Mouse (Mus musculus) layer of hippocampus, adult 11-12 months (tissue): ENCODE results near the gene Dnali1.

Experiments
- DNase-seq: peaks from one replicate; pipeline ENCODE4 v3.0.0; 2022; ENCODE audit warnings: low spot score

Dnali1 gene

GRCm38 (mm10) chr4:125029891-125030614 is 35.5 kb downstream of the Dnali1 start:
- DNase-seq, result peak; percentile 92

DNA sequence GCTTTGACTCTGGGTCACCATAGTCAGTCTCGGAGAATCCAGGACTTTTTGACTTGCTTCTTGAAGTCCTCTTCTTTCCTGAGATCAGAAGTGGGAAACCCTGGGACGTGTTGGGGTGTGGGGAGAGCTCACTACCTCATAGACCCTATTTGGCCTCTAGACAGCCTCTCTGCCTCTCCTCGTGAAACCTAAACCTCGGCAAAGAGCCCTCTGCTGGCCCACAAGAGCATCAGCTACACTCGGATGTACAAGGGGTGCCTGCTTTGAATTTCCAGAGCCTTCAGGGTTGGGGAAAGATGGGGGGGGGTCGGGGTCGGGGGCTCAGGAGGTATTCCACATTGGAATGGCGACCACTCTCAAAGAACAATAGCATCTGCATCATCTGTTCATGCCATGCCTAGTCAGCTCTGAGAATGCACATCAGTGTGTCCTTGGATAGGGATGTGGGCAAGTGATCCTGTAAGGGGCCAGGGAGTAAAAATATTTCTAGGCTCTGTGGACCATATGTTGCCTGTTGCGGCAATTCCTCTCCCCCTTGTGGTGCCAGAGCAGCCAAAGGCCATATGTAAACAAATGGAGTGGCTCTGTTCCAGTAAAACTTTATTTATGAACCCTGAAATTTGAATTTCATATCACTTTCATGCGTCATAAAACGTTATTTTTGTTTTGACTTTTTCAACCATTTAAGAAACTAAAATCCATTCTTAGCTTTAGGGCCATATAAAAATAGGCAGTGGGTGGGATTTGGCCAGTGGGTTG is 44.5 kb downstream of the Dnali1 start:
- no peak for DNase-seq

DNA sequence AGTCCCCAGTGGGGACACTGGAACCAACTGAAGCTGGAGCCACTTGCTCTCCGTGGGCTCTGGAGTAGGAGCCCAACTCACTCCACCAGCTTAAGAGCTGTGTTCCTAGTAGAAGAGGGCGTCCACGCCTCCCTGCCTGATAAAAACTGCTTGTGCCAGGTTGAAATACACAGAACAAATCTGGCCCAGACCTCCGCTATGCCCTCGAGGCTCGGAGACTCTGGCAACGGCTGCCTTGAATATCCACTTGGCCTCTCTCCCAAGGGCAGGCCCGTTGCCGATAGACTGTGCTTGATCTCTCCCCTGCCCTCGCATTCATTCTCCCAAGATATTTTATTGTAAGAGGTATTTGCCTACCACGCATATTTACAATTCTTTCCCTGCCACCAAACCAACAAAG is 48.1 kb downstream of the Dnali1 start:
- no peak for DNase-seq

DNA sequence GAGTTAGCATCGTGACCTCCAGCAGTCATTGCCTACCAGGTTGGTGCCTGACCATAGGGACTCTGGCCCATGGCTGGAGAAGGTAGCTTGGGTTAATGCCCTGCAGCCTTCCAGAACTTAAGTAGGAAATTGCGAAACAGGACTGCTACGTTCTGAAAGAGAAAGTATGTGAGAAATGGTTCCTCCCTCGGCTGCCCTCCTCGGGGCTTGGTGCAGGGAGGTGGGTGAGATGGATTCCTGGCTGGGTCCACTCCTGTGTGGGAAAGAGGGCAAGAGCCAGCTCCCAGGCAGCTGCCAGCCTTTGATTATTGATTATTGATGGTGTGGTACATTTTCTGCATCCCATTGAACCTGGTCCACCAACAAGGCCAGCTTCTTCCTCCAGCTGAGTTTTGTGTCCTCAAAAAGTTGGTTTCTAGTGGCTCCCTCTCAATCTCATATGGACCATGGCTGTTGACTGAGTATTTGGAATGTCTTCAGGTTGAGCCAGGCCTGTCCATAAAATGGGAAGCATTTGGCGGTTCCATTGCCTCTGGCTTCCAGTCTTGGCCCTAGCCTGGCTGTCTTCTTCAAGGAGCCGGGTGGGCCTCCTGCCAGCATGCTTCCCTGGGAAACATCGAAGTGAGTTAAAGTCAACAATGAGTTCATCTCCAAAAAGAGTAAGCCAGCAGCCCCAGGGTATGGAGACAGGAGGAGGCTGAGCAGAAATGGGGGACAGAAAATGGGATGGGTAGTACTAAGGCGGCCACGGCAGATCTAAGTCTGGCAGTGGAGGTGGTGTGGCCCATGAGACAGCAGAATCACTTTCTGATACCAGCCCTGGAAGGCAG is 49.5 kb downstream of the Dnali1 start, which contains the start of gene Gnl2:
Gnl2 (plus strand) TSS at position 780 of the 830 bp plus-strand sequence.
- no peak for DNase-seq

DNA sequence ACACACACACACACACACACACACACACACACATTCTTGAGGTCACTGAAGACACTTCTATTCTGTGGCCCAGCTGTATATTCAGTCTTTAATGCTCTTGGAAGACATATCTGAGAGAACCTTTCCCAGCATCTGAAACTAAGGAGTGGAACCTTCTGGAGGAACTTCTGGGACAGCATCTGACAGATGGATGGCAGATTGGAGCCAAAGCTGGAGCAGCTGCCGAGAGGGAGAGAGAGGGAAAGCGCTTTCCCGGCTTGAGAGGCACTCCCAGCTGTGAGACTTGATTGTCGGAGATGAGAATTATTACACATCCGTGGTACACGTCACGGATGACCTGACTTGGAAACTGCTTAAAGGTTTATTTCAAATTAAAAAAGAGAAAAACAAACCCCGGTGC is 56.8 kb downstream of the Dnali1 start:
- no peak for DNase-seq

- DNase-seq, result no peak
These were observed 57.3 kb downstream of the Dnali1 start for GRCm38 (mm10) chr4:125008220-125008619.

DNA sequence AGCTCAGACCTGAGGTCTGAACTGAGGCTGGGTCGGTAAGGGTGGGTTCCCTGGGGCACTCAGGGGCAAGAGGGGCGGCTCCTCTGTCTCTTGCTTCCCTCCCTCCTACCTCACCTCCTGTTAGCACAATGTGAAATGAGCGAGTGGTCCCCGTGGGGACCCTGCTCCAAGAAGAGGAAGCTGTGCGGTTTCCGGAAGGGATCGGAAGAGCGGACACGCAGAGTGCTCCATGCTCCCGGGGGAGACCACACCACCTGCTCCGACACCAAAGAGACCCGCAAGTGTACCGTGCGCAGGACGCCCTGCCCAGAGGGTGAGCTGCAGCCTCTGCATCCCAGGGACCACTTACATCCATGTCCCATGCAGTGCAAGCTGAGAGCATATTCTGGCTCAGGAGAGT is 58.0 kb downstream of the Dnali1 start:
- DNase-seq, result no peak
